Mouse (Mus musculus) embryonic facial prominence, embryonic 10.5 days (tissue): ENCODE results near the gene Shank2. TPM values are rescaled to one million over a fixed set of nuclear protein-coding genes. Genes with fewer than 3 reads are reported as not detected.

ENCODE experiments used
- DNase-seq: peaks from one replicate; pipeline ENCODE4 v3.0.0-alpha.2; 2017; ENCODE audit warnings: low spot score
- H3K27ac ChIP-seq: fragments of 300-500 bp; sonication (generic); replicated peaks from 2 replicates; pipeline ENCODE4 v1.5.1; 2016; ENCODE audit warnings: mild to moderate bottlenecking
- H3K27me3 ChIP-seq: fragments of 300-500 bp; sonication (generic); replicated peaks from 2 replicates; pipeline ENCODE4 v1.6.1; 2016; ENCODE audit warnings: low read depth, mild to moderate bottlenecking; ENCODE audit not compliant: poor library complexity, severe bottlenecking
- H3K36me3 ChIP-seq: fragments of 300-500 bp; sonication (generic); replicated peaks from 2 replicates; pipeline ENCODE4 v1.6.1; 2016; ENCODE audit warnings: mild to moderate bottlenecking, moderate library complexity
- H3K4me1 ChIP-seq: fragments of 300-500 bp; sonication (generic); 2 replicates; pipeline ENCODE4 v1.6.1; 2016
- H3K4me3 ChIP-seq: fragments of 300-500 bp; sonication (generic); 2 replicates; pipeline ENCODE4 v1.5.1; 2016; ENCODE audit warnings: mild to moderate bottlenecking, moderate library complexity
- H3K9me3 ChIP-seq: fragments of 300-500 bp; sonication (generic); 2 replicates; pipeline ENCODE4 v1.6.1; 2016; ENCODE audit warnings: mild to moderate bottlenecking
- WGBS: fragments of 180-500 bp; shearing (Covaris S2); methylation state at CpG from one replicate; pipeline ENCODE4 v1.1.7; 2016; 5-methylcytosine and 5-hydroxymethylcytosine counted together
- microRNA-seq: library from miRNA; unstranded; fragments of <30 nt; microRNA quantifications from one replicate; pipeline ENCODE4, GENCODE M21; 2017
- polyA plus RNA-seq: library from polyadenylated mRNA; unstranded; fragments of >200 nt; fragmentation: Nextera tagmentation; extraction: Ambion mirVana; gene quantifications from 2 replicates; pipeline ENCODE4 v1.2.1, GENCODE M21; 2016

Shank2 gene
- polyA plus RNA-seq, 1 experiment from 2014 or later, result 0.75 TPM

DNA sequence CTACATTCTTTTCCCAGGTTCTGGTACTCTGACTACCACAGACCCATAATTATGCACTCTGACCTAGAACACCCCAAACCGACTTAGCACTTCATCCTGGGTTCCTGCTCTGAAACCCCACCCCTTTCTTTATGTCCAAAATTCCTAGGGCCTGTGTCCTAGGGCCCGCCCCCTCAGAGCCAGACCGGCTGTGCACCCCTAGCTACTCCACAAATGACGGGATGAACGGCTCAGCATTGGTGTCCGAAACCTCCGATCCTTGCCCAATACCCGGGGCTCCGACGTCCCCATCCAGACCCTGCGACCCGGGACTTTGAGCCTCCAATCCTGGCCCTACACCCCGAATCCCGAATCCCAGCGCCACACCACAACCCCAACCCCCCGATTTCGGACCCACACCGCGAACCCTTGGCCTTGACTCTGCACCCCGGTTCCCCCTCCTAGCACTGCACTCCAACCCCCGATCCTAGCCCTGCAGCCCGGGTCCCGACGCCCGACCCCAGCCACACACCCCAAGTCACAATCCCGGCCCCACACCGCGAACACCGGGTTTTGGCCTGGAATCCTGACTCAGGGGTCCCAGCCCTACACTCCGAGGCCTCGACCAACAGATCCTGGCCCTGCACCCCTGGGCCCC lies 468.3 kb downstream of the Shank2 start:
- H3K9me3 ChIP-seq, result no peaks in the 10 kb centered on the region
- peak; percentile 32 for DNase-seq
- H3K36me3 ChIP-seq, result peaks cover 25% of the 10 kb centered on the region
- no peaks in the 10 kb centered on the region for H3K27me3 ChIP-seq
- peak overlapping the region; percentile 97 for H3K4me3 ChIP-seq
- peak overlapping the region; percentile 94 for H3K27ac ChIP-seq
- WGBS, result under 1% methylated on average over 31 of the region's 31 CpGs
- peaks cover 35% of the 10 kb centered on the region for H3K4me1 ChIP-seq

DNA sequence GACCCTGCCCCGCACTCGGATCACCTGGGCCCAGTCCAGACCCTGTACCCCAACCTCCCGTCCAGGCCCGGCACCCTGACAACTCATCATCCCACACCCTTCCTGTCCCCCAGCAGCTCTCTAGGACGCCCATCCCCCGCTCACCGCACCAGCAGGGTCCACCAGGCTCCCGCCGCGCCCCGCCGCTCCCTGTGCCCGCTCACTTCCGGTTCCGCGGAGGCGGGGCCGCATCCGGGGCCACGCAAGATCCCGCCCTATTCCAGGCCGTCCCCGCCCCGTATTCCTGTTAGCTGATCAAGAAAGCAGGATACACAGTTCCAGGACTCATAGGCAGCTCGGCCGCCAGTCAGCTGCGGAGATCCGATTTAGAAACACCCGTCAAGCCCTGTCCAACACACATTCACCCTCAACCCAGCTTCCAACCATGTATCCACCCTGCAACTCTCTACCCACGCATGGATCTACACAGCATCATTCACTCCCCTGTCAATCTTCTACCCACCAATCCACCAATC lies 468.9 kb downstream of the Shank2 start, which contains the start of gene Cttn:
TSS of gene Cttn (minus strand) at position 465 of the 515 bp plus-strand sequence.
- Histone ChIP-seq H3K4me1 (peaks cover 35% of the 10 kb centered on the region), H3K36me3 (peaks cover 25% of the 10 kb centered on the region), H3K4me3 (peak within 1 kb of the TSS; percentile 97), H3K9me3 (no peaks in the 10 kb centered on the region), H3K27ac (peak within 1 kb of the TSS; percentile 94), H3K27me3 (no peaks in the 10 kb centered on the region)
- under 1% methylated on average over 30 of the region's 30 CpGs for WGBS
- DNase-seq, result peak; percentile 94

DNA sequence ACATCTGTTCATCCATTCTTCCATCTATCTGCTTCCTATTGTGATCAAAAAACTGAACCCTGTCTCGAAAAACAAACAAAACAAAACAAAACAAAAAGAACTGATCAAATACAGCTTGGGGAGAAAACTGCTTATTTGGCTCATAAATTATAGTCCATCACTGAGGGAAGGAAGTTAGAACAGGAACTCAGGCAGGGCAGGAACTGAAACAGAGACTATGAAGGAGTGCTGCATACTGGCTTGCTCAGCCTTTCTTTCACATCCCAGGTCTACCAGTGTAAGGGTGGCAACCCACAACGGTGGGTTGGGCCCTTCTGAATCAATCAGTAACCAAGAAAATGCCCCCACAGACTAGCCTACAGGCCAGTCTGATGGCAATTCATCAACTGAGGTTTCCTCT lies 469.4 kb downstream of the Shank2 start:
- 90% methylated on average over 2 of the region's 2 CpGs for WGBS
- peaks cover 35% of the 10 kb centered on the region for H3K4me1 ChIP-seq
- H3K27ac ChIP-seq, result peak overlapping the region; percentile 94
- no peaks in the 10 kb centered on the region for H3K27me3 ChIP-seq
- H3K36me3 ChIP-seq, result peaks cover 25% of the 10 kb centered on the region
- no peaks in the 10 kb centered on the region for H3K9me3 ChIP-seq
- DNase-seq, result no peak
- H3K4me3 ChIP-seq, result peak overlapping the region; percentile 97

DNA sequence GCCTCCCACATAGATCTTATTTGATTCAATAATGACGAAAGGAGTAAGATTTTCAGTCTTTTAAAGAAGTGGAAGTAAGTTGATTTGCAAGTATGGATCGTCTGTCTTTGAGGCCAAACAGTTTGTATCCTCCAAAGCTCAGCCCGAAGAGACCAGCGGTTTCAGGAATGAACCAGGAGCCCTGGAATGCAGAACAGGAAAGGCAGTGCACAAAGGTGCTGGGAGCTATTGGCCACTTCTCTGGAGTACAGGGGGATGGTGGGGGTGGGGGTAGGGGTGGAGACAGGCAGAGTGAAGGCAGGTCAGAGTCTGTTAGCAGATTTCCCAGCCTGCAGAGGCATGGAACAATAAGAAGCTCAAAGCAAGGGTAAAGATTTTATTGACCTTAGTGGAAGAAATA lies 471.8 kb downstream of the Shank2 start:
- peak; percentile 18 for DNase-seq
- H3K27ac ChIP-seq, result no peak overlapping the region
- H3K27me3 ChIP-seq, result no peaks in the 10 kb centered on the region
- 64% methylated on average over 4 of the region's 4 CpGs for WGBS
- H3K9me3 ChIP-seq, result no peaks in the 10 kb centered on the region
- peaks cover 29% of the 10 kb centered on the region for H3K4me1 ChIP-seq
- H3K36me3 ChIP-seq, result peaks cover 32% of the 10 kb centered on the region
- no peak overlapping the region for H3K4me3 ChIP-seq

Small RNA genes lying within 50 kb of the gene (microRNA-seq; reads per million reads assigned to microRNA genes)
- 4.9 reads per million, percentile 13 among the genes with 10 or more reads in this experiment for gene Mir3105

Other genes with a start within 250 kb of the Shank2 start
- 15.8 and 16.8 TPM in 2 replicates for gene Osbpl5, start 244.9 kb upstream of the Shank2 start, polyA plus RNA-seq
- gene Mrgprg, start 234.9 kb upstream of the Shank2 start, polyA plus RNA-seq, result not detected in 2 replicates
- 1.8 TPM in 2 replicates for gene Mrgpre, start 217.4 kb upstream of the Shank2 start, polyA plus RNA-seq
- gene Nadsyn1, start 179.1 kb upstream of the Shank2 start, polyA plus RNA-seq, result 7.7 and 10.0 TPM in 2 replicates
- gene Dhcr7, start 178.8 kb upstream of the Shank2 start, polyA plus RNA-seq, result 68.3 and 79.2 TPM in 2 replicates
- not detected in 2 replicates for gene Gm498, start 135.1 kb upstream of the Shank2 start, polyA plus RNA-seq